Mouse (Mus musculus) limb, embryonic 13.5 days (tissue): ENCODE measurements around the gene Plcl1. TPM values are rescaled to one million over a fixed set of nuclear protein-coding genes. Genes with fewer than 3 reads are reported as not detected.

Experiments
- ATAC-seq: fragments of 200-750 bp; cut with Nextera tagmentation; 2 replicates; pipeline ENCODE4 v1.8.0; 2017; ENCODE audit warnings: low read depth, moderate number of reproducible peaks, moderate TSS enrichment; ENCODE audit not compliant: low FRiP score
- H3K27ac ChIP-seq: fragments of 300-500 bp; sonication (generic); 2 replicates; pipeline ENCODE4 v1.5.1; 2015; ENCODE audit warnings: inconsistent platforms, mild to moderate bottlenecking, moderate library complexity
- H3K27me3 ChIP-seq: fragments of 300-500 bp; sonication (generic); 2 replicates; pipeline ENCODE4 v1.6.1; 2015; ENCODE audit warnings: mild to moderate bottlenecking, inconsistent platforms
- H3K36me3 ChIP-seq: fragments of 300-500 bp; sonication (generic); 2 replicates; pipeline ENCODE4 v1.6.1; 2015; ENCODE audit warnings: inconsistent platforms, mild to moderate bottlenecking, moderate library complexity
- H3K4me1 ChIP-seq: fragments of 300-500 bp; sonication (generic); 2 replicates; pipeline ENCODE4 v1.6.1; 2015; ENCODE audit warnings: inconsistent platforms
- H3K4me2 ChIP-seq: fragments of 300-500 bp; sonication (generic); replicated peaks from 2 replicates; pipeline ENCODE4 v1.6.1; 2015; ENCODE audit warnings: inconsistent platforms, mild to moderate bottlenecking, moderate library complexity
- H3K4me3 ChIP-seq: fragments of 300-500 bp; sonication (generic); 2 replicates; pipeline ENCODE4 v1.5.1; 2015; ENCODE audit warnings: moderate library complexity, mild to moderate bottlenecking, inconsistent platforms
- H3K9ac ChIP-seq: fragments of 300-500 bp; sonication (generic); 2 replicates; pipeline ENCODE4 v1.6.1; 2015; ENCODE audit warnings: mild to moderate bottlenecking, inconsistent platforms
- H3K9me3 ChIP-seq: fragments of 300-500 bp; sonication (generic); 2 replicates; pipeline ENCODE4 v1.6.1; 2016; ENCODE audit warnings: inconsistent platforms
- WGBS: fragments of 180-500 bp; shearing (Covaris S2); methylation state at CpG from one replicate; pipeline ENCODE4 v1.1.7; 2015; 5-methylcytosine and 5-hydroxymethylcytosine counted together
- polyA plus RNA-seq: library from polyadenylated mRNA; unstranded; fragments of >200 nt; fragmentation: Nextera tagmentation; extraction: Ambion mirVana; gene quantifications from 2 replicates; pipeline ENCODE4 v1.2.1, GENCODE M21; 2015

Gene Plcl1
- polyA plus RNA-seq, 1 experiment from 2014 or later, result 1.3 TPM

DNA sequence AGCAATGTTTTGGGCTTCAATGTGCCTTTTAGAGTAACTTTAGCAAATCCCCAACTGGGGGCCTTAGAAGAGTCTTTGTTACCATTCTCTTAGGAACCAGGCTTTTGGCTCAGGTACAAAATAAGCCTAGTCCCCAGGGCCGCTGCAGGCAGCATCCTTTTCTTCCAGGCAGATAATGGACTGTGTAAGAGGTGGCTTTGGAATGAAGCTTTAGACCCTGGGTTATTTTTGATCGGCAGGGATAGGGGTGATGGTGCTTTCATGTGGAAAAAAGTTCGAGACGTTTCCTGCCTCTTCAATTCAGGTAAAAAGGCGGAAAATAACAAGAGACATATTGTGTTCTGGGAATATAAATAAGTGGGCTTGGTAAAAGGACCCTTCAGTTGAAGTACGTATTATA, 182.4 kb downstream of the Plcl1 start:
- Histone ChIP-seq H3K27ac (no peak overlapping the region), H3K9ac (no peak overlapping the region), H3K27me3 (no peaks in the 10 kb centered on the region), H3K4me2 (no peak overlapping the region), H3K4me3 (no peak overlapping the region), H3K4me1 (no peaks in the 10 kb centered on the region), H3K36me3 (no peaks in the 10 kb centered on the region), H3K9me3 (no peaks in the 10 kb centered on the region)
- ATAC-seq, result no peak
- 71% methylated on average over 6 of the region's 6 CpGs for WGBS

DNA sequence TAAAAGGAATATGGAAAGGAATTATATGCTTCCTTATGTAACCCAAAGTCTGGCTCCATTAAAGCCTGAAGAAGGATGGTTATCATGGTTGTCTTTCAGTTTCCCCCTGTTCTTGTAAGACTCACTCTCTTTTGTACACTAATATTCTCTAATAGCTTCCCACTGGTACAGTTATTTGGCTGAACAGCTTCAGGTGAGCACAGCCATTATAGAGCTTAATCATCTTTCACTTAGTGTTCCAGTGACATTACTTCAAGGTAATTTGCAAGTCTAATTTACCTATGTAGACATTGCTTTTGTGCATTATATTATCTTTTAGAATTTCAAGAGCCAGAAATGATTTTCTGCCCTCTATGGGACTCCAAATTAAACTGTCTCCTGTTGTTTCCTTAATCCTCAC, 184.3 kb downstream of the Plcl1 start:
- H3K9me3 ChIP-seq, result no peaks in the 10 kb centered on the region

GRCm38 (mm10) chr1:55600496-55600895, 194.8 kb downstream of the Plcl1 start:
- H3K4me2 ChIP-seq, result no peak overlapping the region
- no peaks in the 10 kb centered on the region for H3K9me3 ChIP-seq
- no peaks in the 10 kb centered on the region for H3K36me3 ChIP-seq
- H3K4me1 ChIP-seq, result no peaks in the 10 kb centered on the region
- no peaks in the 10 kb centered on the region for H3K27me3 ChIP-seq
- H3K27ac ChIP-seq, result no peak overlapping the region
- H3K4me3 ChIP-seq, result no peak overlapping the region
- no peak overlapping the region for H3K9ac ChIP-seq
- no peak for ATAC-seq
- WGBS, result 76% methylated on average over 1 of the region's 1 CpGs

More for the DNA sequence above, 184.3 kb downstream of the Plcl1 start:
- no peaks in the 10 kb centered on the region for H3K4me1 ChIP-seq
- no peak overlapping the region for H3K9ac ChIP-seq
- no peak overlapping the region for H3K4me3 ChIP-seq
- H3K27ac ChIP-seq, result no peak overlapping the region
- no peaks in the 10 kb centered on the region for H3K36me3 ChIP-seq
- H3K4me2 ChIP-seq, result no peak overlapping the region
- H3K27me3 ChIP-seq, result no peaks in the 10 kb centered on the region
- ATAC-seq, result no peak

DNA sequence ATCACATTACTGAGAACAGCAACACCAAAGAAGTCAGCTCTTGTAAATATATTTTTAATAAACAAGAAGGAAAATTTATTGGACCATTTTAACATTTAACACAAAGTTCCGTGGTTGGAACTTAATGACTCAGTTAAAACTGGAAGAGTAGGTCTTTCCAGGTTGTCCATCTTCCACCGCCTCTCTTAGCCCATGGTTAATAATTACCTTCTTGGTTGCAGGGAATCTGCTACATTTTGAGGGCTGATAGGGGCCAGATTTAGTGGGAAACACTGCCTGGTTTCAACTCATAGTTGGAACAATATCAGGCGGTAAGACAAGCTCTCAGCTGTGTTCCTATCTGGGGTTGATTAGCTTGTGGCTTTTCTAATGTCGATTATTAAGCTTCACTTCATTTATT, 198.9 kb downstream of the Plcl1 start:
- ATAC-seq, result no peak
- no peaks in the 10 kb centered on the region for H3K4me1 ChIP-seq
- H3K36me3 ChIP-seq, result no peaks in the 10 kb centered on the region
- no peak overlapping the region for H3K4me2 ChIP-seq
- H3K4me3 ChIP-seq, result no peak overlapping the region
- no peak overlapping the region for H3K27ac ChIP-seq
- H3K9ac ChIP-seq, result no peak overlapping the region
- WGBS, result 78% methylated on average over 4 of the region's 4 CpGs
- H3K9me3 ChIP-seq, result no peaks in the 10 kb centered on the region
- H3K27me3 ChIP-seq, result no peaks in the 10 kb centered on the region

DNA sequence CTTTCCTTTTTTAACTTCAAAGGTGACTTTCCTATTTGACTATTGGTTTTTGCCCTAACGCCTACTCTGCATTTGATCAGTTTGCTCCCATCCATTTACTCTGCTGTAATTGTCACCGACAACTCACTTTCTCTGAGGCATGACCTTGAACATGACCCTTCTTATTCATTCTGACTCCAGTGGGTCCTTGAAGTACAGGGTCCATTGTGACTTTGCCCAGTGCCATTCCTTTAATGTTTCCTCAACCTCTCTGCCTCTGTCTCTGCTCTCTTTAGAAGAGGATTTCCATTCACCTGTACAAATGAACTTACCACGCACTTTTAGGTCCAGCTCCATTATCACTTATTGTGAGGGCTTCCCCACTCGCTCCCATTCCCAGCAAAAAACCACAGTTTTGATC, 199.7 kb downstream of the Plcl1 start:
- WGBS, result 79% methylated on average over 4 of the region's 4 CpGs

GRCm38 (mm10) chr1:55605956-55606355, 200.2 kb downstream of the Plcl1 start:
- no peak overlapping the region for H3K4me2 ChIP-seq
- no peak overlapping the region for H3K9ac ChIP-seq
- no peak overlapping the region for H3K4me3 ChIP-seq
- no peaks in the 10 kb centered on the region for H3K4me1 ChIP-seq
- H3K36me3 ChIP-seq, result no peaks in the 10 kb centered on the region
- H3K9me3 ChIP-seq, result no peaks in the 10 kb centered on the region
- H3K27me3 ChIP-seq, result no peaks in the 10 kb centered on the region
- 61% methylated on average over 2 of the region's 2 CpGs for WGBS
- no peak overlapping the region for H3K27ac ChIP-seq
- ATAC-seq, result no peak

More for the DNA sequence above, 199.7 kb downstream of the Plcl1 start:
- H3K9me3 ChIP-seq, result no peaks in the 10 kb centered on the region
- no peak overlapping the region for H3K27ac ChIP-seq
- H3K9ac ChIP-seq, result no peak overlapping the region
- no peak overlapping the region for H3K4me2 ChIP-seq
- no peaks in the 10 kb centered on the region for H3K4me1 ChIP-seq
- H3K27me3 ChIP-seq, result no peaks in the 10 kb centered on the region
- no peak overlapping the region for H3K4me3 ChIP-seq
- no peak for ATAC-seq
- no peaks in the 10 kb centered on the region for H3K36me3 ChIP-seq

GRCm38 (mm10) chr1:55606405-55606804, 200.7 kb downstream of the Plcl1 start:
- WGBS, result 45% methylated on average over 8 of the region's 8 CpGs
- Histone ChIP-seq H3K4me3 (no peak overlapping the region), H3K36me3 (no peaks in the 10 kb centered on the region), H3K27ac (no peak overlapping the region), H3K27me3 (no peaks in the 10 kb centered on the region), H3K4me2 (no peak overlapping the region), H3K4me1 (no peaks in the 10 kb centered on the region), H3K9ac (no peak overlapping the region), H3K9me3 (no peaks in the 10 kb centered on the region)
- no peak for ATAC-seq

DNA sequence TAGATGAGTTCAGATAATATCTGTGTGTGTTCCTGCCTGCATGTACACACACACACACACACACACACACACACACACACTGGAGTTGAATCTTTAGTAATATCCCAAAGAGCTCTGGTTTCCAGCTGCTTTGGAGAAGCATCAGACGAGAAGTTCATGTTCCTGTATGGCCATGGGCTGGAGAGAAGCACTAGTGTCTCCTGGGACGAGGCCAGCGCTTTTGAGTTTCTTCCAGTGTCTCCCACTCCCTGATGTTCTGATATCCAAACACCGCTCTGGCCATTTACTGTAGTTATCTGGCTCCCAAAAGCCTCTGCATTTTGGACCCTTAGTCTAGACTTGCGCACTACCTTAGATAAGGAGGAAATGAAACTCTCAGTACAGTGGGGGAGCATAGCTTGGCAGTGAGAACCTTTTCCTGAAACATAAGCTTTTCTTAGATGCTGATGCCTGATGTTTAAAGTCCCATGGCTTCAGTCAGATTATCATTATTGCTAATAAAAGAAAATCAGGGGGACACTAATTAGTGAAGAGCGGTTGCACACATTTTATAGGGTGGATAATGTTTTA, 207.1 kb downstream of the Plcl1 start:
- no peak for ATAC-seq
- WGBS, result 80% methylated on average over 6 of the region's 6 CpGs

DNA sequence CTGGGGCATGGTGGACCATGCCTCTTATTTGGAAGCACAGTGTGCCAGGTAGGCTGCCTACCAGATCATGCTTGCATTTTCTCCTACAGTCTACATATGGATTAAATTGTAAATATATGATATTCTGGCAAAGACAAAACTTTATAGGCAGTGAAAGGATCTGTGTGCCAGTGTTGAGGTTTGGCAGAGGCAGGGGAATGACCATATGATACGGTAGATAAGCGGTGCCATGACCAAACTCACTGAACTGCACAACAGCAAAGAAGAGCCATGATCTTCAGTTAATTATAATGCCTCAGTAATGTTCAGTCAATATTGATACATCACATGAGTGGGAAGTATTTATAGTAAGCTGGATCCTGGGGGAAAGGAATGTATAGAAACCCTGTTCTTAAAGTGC, 212.1 kb downstream of the Plcl1 start:
- ATAC-seq, result no peak
- H3K9me3 ChIP-seq, result no peaks in the 10 kb centered on the region
- H3K4me3 ChIP-seq, result no peak overlapping the region
- H3K36me3 ChIP-seq, result no peaks in the 10 kb centered on the region
- H3K4me2 ChIP-seq, result no peak overlapping the region
- 87% methylated on average over 2 of the region's 2 CpGs for WGBS
- H3K27me3 ChIP-seq, result no peaks in the 10 kb centered on the region
- no peak overlapping the region for H3K9ac ChIP-seq
- H3K4me1 ChIP-seq, result peaks cover 6% of the 10 kb centered on the region; the same call in 1 of the 2 replicates
- no peak overlapping the region for H3K27ac ChIP-seq

More for the DNA sequence above, 207.1 kb downstream of the Plcl1 start:
- Histone ChIP-seq H3K36me3 (no peaks in the 10 kb centered on the region), H3K27ac (no peak overlapping the region), H3K9me3 (no peaks in the 10 kb centered on the region), H3K4me2 (no peak overlapping the region), H3K4me3 (no peak overlapping the region), H3K27me3 (no peaks in the 10 kb centered on the region), H3K4me1 (no peaks in the 10 kb centered on the region), H3K9ac (no peak overlapping the region)

DNA sequence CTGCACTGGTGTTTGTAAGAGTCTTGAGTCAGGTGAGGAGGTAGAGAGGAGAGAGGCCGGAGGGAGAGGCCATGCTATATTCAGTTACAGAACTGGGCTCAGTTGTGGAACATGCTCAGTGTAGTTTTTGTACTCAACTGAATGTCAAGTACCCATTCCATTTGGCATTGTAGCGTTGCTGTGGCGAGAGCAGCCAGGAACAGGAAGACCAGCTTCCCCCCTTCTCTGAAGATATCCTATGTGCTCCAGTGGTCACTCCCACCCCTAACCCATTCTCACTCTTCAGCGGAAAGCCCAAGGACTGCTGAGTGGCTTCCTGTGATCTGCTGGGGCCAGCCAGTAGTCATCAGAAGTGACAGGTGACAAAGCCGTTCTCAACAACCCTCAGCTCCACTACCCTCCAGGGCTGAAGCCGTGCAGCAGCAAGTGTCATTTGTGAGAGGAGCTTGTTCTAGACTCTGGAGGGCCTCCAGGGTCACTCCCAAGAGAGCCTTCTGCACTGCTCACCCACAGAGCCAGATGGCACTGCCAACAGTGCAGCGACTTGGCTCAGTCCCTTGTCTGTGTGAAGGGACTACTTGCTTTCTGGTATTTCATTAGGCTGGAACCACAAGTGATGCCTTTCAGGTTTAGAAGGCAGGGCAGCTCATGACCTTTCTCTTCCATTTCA, 213.0 kb downstream of the Plcl1 start:
- no peak overlapping the region for H3K4me2 ChIP-seq
- H3K27ac ChIP-seq, result no peak overlapping the region
- no peaks in the 10 kb centered on the region for H3K36me3 ChIP-seq
- 74% methylated on average over 7 of the region's 7 CpGs for WGBS
- H3K4me1 ChIP-seq, result peaks cover 6% of the 10 kb centered on the region; the same call in 1 of the 2 replicates
- ATAC-seq, result no peak
- H3K4me3 ChIP-seq, result no peak overlapping the region
- no peak overlapping the region for H3K9ac ChIP-seq
- H3K27me3 ChIP-seq, result no peaks in the 10 kb centered on the region
- no peaks in the 10 kb centered on the region for H3K9me3 ChIP-seq

GRCm38 (mm10) chr1:55631496-55631895, 225.8 kb downstream of the Plcl1 start:
- 51% methylated on average over 1 of the region's 1 CpGs for WGBS
- no peak overlapping the region for H3K27ac ChIP-seq
- no peaks in the 10 kb centered on the region for H3K9me3 ChIP-seq
- no peak overlapping the region for H3K9ac ChIP-seq
- H3K4me2 ChIP-seq, result no peak overlapping the region
- H3K4me3 ChIP-seq, result no peak overlapping the region
- ATAC-seq, result no peak
- H3K4me1 ChIP-seq, result peaks cover 5% of the 10 kb centered on the region
- H3K27me3 ChIP-seq, result no peaks in the 10 kb centered on the region
- H3K36me3 ChIP-seq, result no peaks in the 10 kb centered on the region

GRCm38 (mm10) chr1:55632024-55632423, 226.3 kb downstream of the Plcl1 start:
- ATAC-seq, result no peak
- Histone ChIP-seq H3K27me3 (no peaks in the 10 kb centered on the region), H3K9me3 (no peaks in the 10 kb centered on the region), H3K4me1 (peaks cover 5% of the 10 kb centered on the region), H3K9ac (no peak overlapping the region), H3K4me3 (no peak overlapping the region), H3K36me3 (no peaks in the 10 kb centered on the region), H3K27ac (no peak overlapping the region), H3K4me2 (no peak overlapping the region)
- WGBS, result 80% methylated on average over 2 of the region's 2 CpGs

GRCm38 (mm10) chr1:55633326-55633725, 227.6 kb downstream of the Plcl1 start:
- H3K36me3 ChIP-seq, result no peaks in the 10 kb centered on the region
- no peak overlapping the region for H3K9ac ChIP-seq
- H3K4me2 ChIP-seq, result no peak overlapping the region
- no peak for ATAC-seq
- WGBS, result 83% methylated on average over 4 of the region's 4 CpGs
- H3K9me3 ChIP-seq, result no peaks in the 10 kb centered on the region
- no peak overlapping the region for H3K4me3 ChIP-seq
- peaks cover 5% of the 10 kb centered on the region for H3K4me1 ChIP-seq
- H3K27me3 ChIP-seq, result no peaks in the 10 kb centered on the region
- no peak overlapping the region for H3K27ac ChIP-seq
